Mouse (Mus musculus): ENCODE measurements around the gene Rnf150.

- TF ChIP-seq CTCF (IDR thresholded peaks at IDR 0.05; ENCODE audit: borderline replicate concordance, control insufficient read depth, extremely low read depth, insufficient read depth, low read length, poor library complexity) (no peak), POLR2A (IDR thresholded peaks at IDR 0.05; ENCODE audit: control insufficient read depth, extremely low read depth, insufficient read depth, low read length, poor library complexity) (no peak)
Measured at GRCm38 (mm10) chr8:82943223-82944006, 80.3 kb downstream of the Rnf150 start.
